Mouse (Mus musculus): ENCODE data around the gene Rgs18. TPM values are rescaled to one million over a fixed set of nuclear protein-coding genes. Genes with fewer than 3 reads are reported as not detected.

Gene Rgs18
- total RNA-seq (2023), result 10 to 100 TPM; 16.6 to 16.7 TPM

DNA sequence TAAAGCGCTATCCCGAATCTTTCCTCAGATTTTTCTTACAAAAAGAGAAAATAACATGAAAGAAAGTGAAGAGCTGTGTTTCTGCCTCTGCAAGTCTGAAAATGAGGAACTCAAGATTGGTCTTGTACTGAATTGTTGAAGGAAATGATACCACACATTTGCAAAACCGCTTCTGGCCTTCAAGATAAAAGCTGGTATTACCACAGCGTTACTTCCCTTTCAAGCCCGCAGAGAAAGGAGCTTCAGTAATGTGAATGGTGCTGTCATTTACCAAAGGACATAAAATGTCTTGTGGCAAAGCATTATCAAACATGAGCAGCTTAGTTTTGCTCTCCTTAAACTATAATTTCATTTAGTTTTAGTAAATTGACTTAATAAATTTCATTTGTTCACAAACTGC lies at the start of gene Rgs18:
TSS of gene Rgs18 (minus strand) at position 105 of the 400 bp plus-strand sequence.

Other genes starting within 250 kb of the Rgs18 start
- gene Rgs21, start 207.8 kb downstream of the Rgs18 start, total RNA-seq (2023), result not detected